Mouse (Mus musculus) C2C12 (cell line): ENCODE measurements at regions not wholly inside any gene's neighbourhood (a gene's known extent, or its start where the extent isn't known, plus 50 kb on each side); places are given as distances from the start of the nearest gene placed in this dataset.
"Not testable (repeated sequence)": the region's sequence is repeated elsewhere in the genome, so short reads cannot be mapped to it uniquely, and the experiment has no call there.

ENCODE experiments used
- H3K27me3 ChIP-seq: one replicate; pipeline ENCODE4 v1.6.1; 2011; ENCODE audit not compliant: control insufficient read depth, insufficient read depth, insufficient read length
- H3K36me3 ChIP-seq: one replicate; pipeline ENCODE4 v1.6.1; 2011; ENCODE audit not compliant: control insufficient read depth, insufficient read depth
- H3K4me3 ChIP-seq: one replicate; pipeline ENCODE4 v1.5.1; 2011; ENCODE audit warnings: mild to moderate bottlenecking, control low read depth; ENCODE audit not compliant: poor library complexity, insufficient read depth, severe bottlenecking
- H3K79me2 ChIP-seq: one replicate; pipeline ENCODE4 v1.6.1; 2011; ENCODE audit not compliant: control insufficient read depth, insufficient read depth
- H3K79me3 ChIP-seq: one replicate; pipeline ENCODE4 v1.6.1; 2011; ENCODE audit warnings: low read depth, control low read depth
- H3ac ChIP-seq: one replicate; pipeline ENCODE3; 2011; ENCODE audit warnings: low read depth; ENCODE audit not compliant: control insufficient read depth, insufficient read length
- CEBPB ChIP-seq: IDR thresholded peaks from one replicate; pipeline ENCODE4 v1.6.1; 2011; ENCODE audit warnings: low read depth, mild to moderate bottlenecking, control low read depth, moderate library complexity
- CTCF ChIP-seq: IDR thresholded peaks from one replicate; pipeline ENCODE4 v1.5.1; 2011; ENCODE audit not compliant: control insufficient read depth, insufficient read depth, insufficient read length
- FOSL1 ChIP-seq: IDR thresholded peaks from one replicate; pipeline ENCODE4 v1.8.0; 2011; ENCODE audit warnings: mild to moderate bottlenecking, low read length; ENCODE audit not compliant: poor library complexity, insufficient read depth, severe bottlenecking
- MAX ChIP-seq: IDR thresholded peaks from one replicate; pipeline ENCODE4 v1.6.1; 2011; ENCODE audit warnings: mild to moderate bottlenecking, control low read depth
- MYOD1 ChIP-seq: IDR thresholded peaks from one replicate; pipeline ENCODE4 v1.6.1; 2011; ENCODE audit warnings: low read depth; ENCODE audit not compliant: control insufficient read depth, insufficient read length
- MYOG ChIP-seq: IDR thresholded peaks from one replicate; pipeline ENCODE4 v1.6.1; 2011; ENCODE audit not compliant: control insufficient read depth, insufficient read length; ENCODE audit errors: extremely low read depth
- USF1 ChIP-seq: IDR thresholded peaks from one replicate; pipeline ENCODE4 v1.6.1; 2011; ENCODE audit warnings: low read depth, mild to moderate bottlenecking, control low read depth, moderate library complexity

- H3ac ChIP-seq = no peak overlapping the region
- no peaks in the 10 kb centered on the region for H3K36me3 ChIP-seq
- no peaks in the 10 kb centered on the region for H3K79me3 ChIP-seq
- no peaks in the 10 kb centered on the region for H3K27me3 ChIP-seq
- TF ChIP-seq MYOD1 = no peak
- no peak for TF ChIP-seq USF1
- TF ChIP-seq MYOG = no peak
- TF ChIP-seq MAX = no peak
- TF ChIP-seq FOSL1 = no peak
- TF ChIP-seq CTCF = no peak
- TF ChIP-seq CEBPB = no peak
- H3K4me3 ChIP-seq = no peak overlapping the region
- H3K79me2 ChIP-seq = no peaks in the 10 kb centered on the region
Observed at GRCm38 (mm10) chr3:21778789-21779188, 297.7 kb upstream of the Tbl1xr1 start.

- H3K79me2 ChIP-seq = no peaks in the 10 kb centered on the region
- no peak overlapping the region for H3ac ChIP-seq
- H3K36me3 ChIP-seq = no peaks in the 10 kb centered on the region
- no peak overlapping the region for H3K4me3 ChIP-seq
- TF ChIP-seq MAX = no peak
- TF ChIP-seq CTCF = no peak
- TF ChIP-seq FOSL1 = no peak
- TF ChIP-seq USF1 = no peak
- no peak for TF ChIP-seq MYOG
- H3K27me3 ChIP-seq = no peaks in the 10 kb centered on the region
- no peaks in the 10 kb centered on the region for H3K79me3 ChIP-seq
Observed at GRCm38 (mm10) chr3:21791983-21792631, 284.3 kb upstream of the Tbl1xr1 start.

- H3K36me3 ChIP-seq = no peaks in the 10 kb centered on the region
- no peak overlapping the region for H3K4me3 ChIP-seq
- no peaks in the 10 kb centered on the region for H3K79me3 ChIP-seq
- no peaks in the 10 kb centered on the region for H3K27me3 ChIP-seq
- H3ac ChIP-seq = no peak overlapping the region
- no peaks in the 10 kb centered on the region for H3K79me2 ChIP-seq
- TF ChIP-seq USF1 = no peak
- TF ChIP-seq CTCF = no peak
- TF ChIP-seq FOSL1 = no peak
- TF ChIP-seq MYOD1 = no peak
- TF ChIP-seq CEBPB = no peak
- no peak for TF ChIP-seq MAX
- no peak for TF ChIP-seq MYOG
Observed at GRCm38 (mm10) chr3:21798139-21798538, 278.3 kb upstream of the Tbl1xr1 start.

GRCm38 (mm10) chr3:21803886-21804285 lies 272.6 kb upstream of the Tbl1xr1 start:
- H3K36me3 ChIP-seq, H3K27me3 ChIP-seq, H3K79me3 ChIP-seq, H3ac ChIP-seq, H3K79me2 ChIP-seq, H3K4me3 ChIP-seq: not testable (repeated sequence)

GRCm38 (mm10) chr3:21806494-21807157 lies 269.8 kb upstream of the Tbl1xr1 start:
- H3K27me3 ChIP-seq = no peaks in the 10 kb centered on the region
- H3ac ChIP-seq = no peak overlapping the region
- TF ChIP-seq USF1 (no peak), CEBPB (no peak), MYOD1 (no peak), MYOG (no peak), FOSL1 (no peak), CTCF (no peak), MAX (no peak)
- H3K79me2 ChIP-seq = no peaks in the 10 kb centered on the region
- H3K79me3 ChIP-seq = no peaks in the 10 kb centered on the region
- H3K4me3 ChIP-seq = no peak overlapping the region
- no peaks in the 10 kb centered on the region for H3K36me3 ChIP-seq

- no peaks in the 10 kb centered on the region for H3K36me3 ChIP-seq
- no peaks in the 10 kb centered on the region for H3K79me3 ChIP-seq
- H3ac ChIP-seq = no peak overlapping the region
- no peaks in the 10 kb centered on the region for H3K27me3 ChIP-seq
- no peaks in the 10 kb centered on the region for H3K79me2 ChIP-seq
- H3K4me3 ChIP-seq = no peak overlapping the region
- no peak for TF ChIP-seq USF1
- no peak for TF ChIP-seq MAX
- TF ChIP-seq MYOG = no peak
- no peak for TF ChIP-seq CEBPB
- no peak for TF ChIP-seq MYOD1
- TF ChIP-seq FOSL1 = no peak
- no peak for TF ChIP-seq CTCF
Observed at GRCm38 (mm10) chr3:21808539-21808938, 267.9 kb upstream of the Tbl1xr1 start.
